Comparison of ENCODE assay signal across 19 mouse cellular contexts in the genomic region with DNA sequence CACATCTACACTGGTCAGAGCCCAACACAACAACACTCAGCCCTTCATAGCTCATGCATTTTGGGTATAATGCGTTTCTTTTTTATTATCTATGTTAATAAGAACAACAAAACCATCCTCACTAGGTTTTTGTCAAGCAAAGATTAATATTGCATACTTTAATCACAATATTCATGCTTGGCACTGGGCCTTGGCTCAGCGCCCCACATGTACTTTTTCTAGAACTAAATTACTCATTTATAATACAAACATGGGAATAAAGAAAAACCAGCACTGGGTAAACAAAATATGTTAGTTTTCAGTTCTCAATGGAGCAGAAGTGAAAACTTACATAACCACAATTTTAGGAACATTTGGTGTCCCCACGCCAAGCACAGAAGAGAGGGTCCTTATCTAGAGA.
DNase-seq lines count a peak whose midpoint lies in the region; ATAC-seq lines count a peak whose summit lies in the region.
"Had no signal": no experiment of that assay in that cellular context is flagged by ENCODE, and none has a peak within 500 bp of the region (broad histone marks: within the 10 kb centered on the region; RNA-seq: fewer than 3 reads in every experiment).

No protein-coding gene starts in this region.

- no peaks in the 10 kb centered on the region for H3K27me3 ChIP-seq in kidney, embryonic 14.5 days (ENCODE audit: control insufficient read depth, insufficient read depth, low read length)
- H3K27me3 ChIP-seq: CH12.LX; embryonic facial prominence, embryonic 15.5 days; heart, embryonic 12.5 days; hindbrain, embryonic 15.5 days; liver, embryonic 15.5 days; midbrain, embryonic 13.5 days had no signal

- no peak overlapping the region for H3K4me2 ChIP-seq in kidney, embryonic 14.5 days (replicated peaks; ENCODE audit: low read depth, low read length)
- H3K4me2 ChIP-seq: embryonic facial prominence, embryonic 15.5 days; heart, embryonic 12.5 days; hindbrain, embryonic 15.5 days; liver, embryonic 15.5 days; midbrain, embryonic 13.5 days had no signal

- no peak overlapping the region for H3K27ac ChIP-seq in kidney, embryonic 14.5 days (ENCODE audit: low read depth, low read length)
- H3K27ac ChIP-seq: embryonic facial prominence, embryonic 15.5 days; hindbrain, embryonic 15.5 days; liver, embryonic 15.5 days; midbrain, embryonic 13.5 days had no signal

- no peak overlapping the region for H3K4me3 ChIP-seq in kidney, embryonic 14.5 days (ENCODE audit: low read length)
- H3K4me3 ChIP-seq: embryonic facial prominence, embryonic 15.5 days; heart, embryonic 12.5 days; hindbrain, embryonic 15.5 days; liver, embryonic 15.5 days; midbrain, embryonic 13.5 days had no signal

- no peaks in the 10 kb centered on the region for H3K9me3 ChIP-seq in kidney, embryonic 14.5 days (ENCODE audit: control insufficient read depth, low read length)
- H3K9me3 ChIP-seq: embryonic facial prominence, embryonic 15.5 days; heart, embryonic 12.5 days; hindbrain, embryonic 15.5 days; liver, embryonic 15.5 days; midbrain, embryonic 13.5 days had no signal

- H3K36me3 ChIP-seq in kidney, embryonic 14.5 days (ENCODE audit: control insufficient read depth, insufficient read depth, low read length), result no peaks in the 10 kb centered on the region
- H3K36me3 ChIP-seq: embryonic facial prominence, embryonic 15.5 days; heart, embryonic 12.5 days; hindbrain, embryonic 15.5 days; liver, embryonic 15.5 days; midbrain, embryonic 13.5 days had no signal

- WGBS in kidney, embryonic 14.5 days, result 80% methylated on average over 3 of the region's 3 CpGs

- H3K4me1 ChIP-seq in kidney, embryonic 14.5 days (ENCODE audit: control insufficient read depth, insufficient read depth, low read length), result no peaks in the 10 kb centered on the region
- H3K4me1 ChIP-seq: embryonic facial prominence, embryonic 15.5 days; heart, embryonic 12.5 days; liver, embryonic 15.5 days had no signal

- peak; percentile 29 for DNase-seq in adrenal gland, adult 2 months
- no peak for DNase-seq in adrenal gland, adult 8-10 months
- DNase-seq in kidney, postnatal 14 days, result peak; percentile 52
- DNase-seq in lung, postnatal 36 days, result peak; percentile 12
- no peak for DNase-seq in lung, postnatal 25 days (ENCODE audit: low spot score)
- DNase-seq in adipocyte (ENCODE audit: low spot score), result peak; percentile 37
- DNase-seq: cerebellum, postnatal 10 days; embryo, embryonic 11 days; heart, postnatal 36 days; thymus, adult 2 months had no signal

- no peak for ATAC-seq in kidney, embryonic 14.5 days (ENCODE audit: low FRiP score, low TSS enrichment)
- no peak for ATAC-seq in cerebellum, adult (ENCODE audit: insufficient number of reproducible peaks, low FRiP score, low TSS enrichment)
- ATAC-seq: intestine, embryonic 16.5 days; midbrain, embryonic 13.5 days had no signal

- H3K9ac ChIP-seq in kidney, embryonic 14.5 days (ENCODE audit: low read depth, low read length), result no peak overlapping the region
- H3K9ac ChIP-seq: embryonic facial prominence, embryonic 15.5 days; heart, embryonic 12.5 days; hindbrain, embryonic 15.5 days; liver, embryonic 15.5 days; midbrain, embryonic 13.5 days had no signal

Comparison
In these comparisons a context has a peak if more than half of its experiments do, and no peak if none do; other contexts are left out.
1. DNase-seq: peak in adrenal gland, adult 2 months (single experiment), kidney, postnatal 14 days (single experiment), lung, postnatal 36 days (single experiment) and adipocyte (single experiment); none in adrenal gland, adult 8-10 months (single experiment) and lung, postnatal 25 days (single experiment).